Mouse (Mus musculus) heart, adult 18-20 months (tissue): Measurements from ENCODE around the gene Tgfbi. TPM values are rescaled to one million over a fixed set of nuclear protein-coding genes. Genes with fewer than 3 reads are reported as not detected.

ENCODE experiments used
- DNase-seq, 2 experiments: peaks; one replicate each; pipeline ENCODE4 v3.0.0; 2021 to 2022; ENCODE audit warnings: mixed read lengths in 1 of 2
- total RNA-seq, 2 experiments: library from RNA; stranded (reverse); gene quantifications; 2 replicates each; pipeline ENCODE4 v1.2.3; 2021

The Tgfbi gene
- total RNA-seq, 2 experiments from 2014 or later = 19.5 to 22.9 TPM

GRCm38 (mm10) chr13:56597831-56598612, 11.3 kb upstream of the Tgfbi start:
- DNase-seq = peak; percentile 74 to 81

DNA sequence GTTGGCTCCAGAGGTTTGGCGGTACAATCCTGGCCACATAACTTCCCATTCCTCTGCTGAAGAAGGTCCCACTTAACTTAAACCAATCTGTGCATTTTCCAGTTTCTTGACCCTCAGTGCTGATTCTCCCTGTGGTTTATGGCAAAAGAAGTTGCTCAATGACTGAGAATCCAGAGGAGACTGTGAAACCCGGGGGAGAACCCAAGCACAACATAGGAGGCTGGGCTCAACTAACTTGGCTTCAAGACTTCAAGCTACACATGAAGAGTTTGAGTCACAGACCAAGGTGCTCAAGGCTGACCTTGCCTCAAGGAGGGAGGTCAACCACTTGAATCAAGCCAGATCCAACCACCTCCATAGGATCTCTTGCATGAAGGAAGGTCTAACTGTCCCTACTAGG, 9.8 kb upstream of the Tgfbi start:
- DNase-seq = no peak

- DNase-seq = peak; percentile 88 to 89
Measured at GRCm38 (mm10) chr13:56600216-56600890, 9.0 kb upstream of the Tgfbi start.

- peak; percentile 58 to 69 for DNase-seq
Measured at GRCm38 (mm10) chr13:56601199-56601598, 8.1 kb upstream of the Tgfbi start.

DNA sequence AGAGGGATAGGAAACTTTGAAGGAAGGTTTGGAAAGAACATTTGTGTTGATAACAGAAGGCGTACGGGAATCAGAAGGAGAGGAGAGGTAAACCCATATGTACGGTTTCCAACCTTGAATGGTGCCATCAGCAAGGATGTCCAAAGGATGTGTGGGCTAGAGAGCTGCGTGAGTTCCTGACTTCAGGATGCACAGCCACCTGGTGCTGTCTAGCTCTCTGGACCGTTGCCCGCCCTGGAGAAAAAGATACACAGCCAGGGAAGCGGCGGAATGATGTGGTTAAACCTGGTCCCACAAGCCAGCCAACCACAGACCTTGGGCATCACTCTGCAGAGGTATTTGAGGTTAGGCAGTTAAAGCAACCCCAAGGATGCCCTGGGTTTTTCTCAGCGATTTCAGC, 3.8 kb upstream of the Tgfbi start:
- no peak for DNase-seq

DNA sequence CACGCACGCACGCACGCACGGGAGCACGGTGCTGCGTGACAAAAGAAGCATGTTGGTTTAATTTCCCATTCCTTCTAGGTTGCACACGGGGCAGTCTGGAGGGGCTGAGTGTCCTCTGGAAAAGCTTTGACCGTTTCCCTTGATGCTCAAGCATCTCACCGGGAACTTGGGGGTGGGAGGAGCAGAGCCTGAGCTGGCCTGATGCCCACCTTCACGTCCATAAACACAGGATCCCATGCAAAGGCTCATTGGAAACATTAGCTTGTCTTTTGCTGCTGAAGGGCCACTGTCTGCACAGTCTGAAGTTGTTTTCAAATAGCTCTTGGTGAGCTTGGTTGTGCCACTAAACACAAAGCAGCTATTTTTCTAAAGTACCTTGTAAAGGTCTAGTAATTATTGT, 2.6 kb upstream of the Tgfbi start:
- DNase-seq = no peak

DNA sequence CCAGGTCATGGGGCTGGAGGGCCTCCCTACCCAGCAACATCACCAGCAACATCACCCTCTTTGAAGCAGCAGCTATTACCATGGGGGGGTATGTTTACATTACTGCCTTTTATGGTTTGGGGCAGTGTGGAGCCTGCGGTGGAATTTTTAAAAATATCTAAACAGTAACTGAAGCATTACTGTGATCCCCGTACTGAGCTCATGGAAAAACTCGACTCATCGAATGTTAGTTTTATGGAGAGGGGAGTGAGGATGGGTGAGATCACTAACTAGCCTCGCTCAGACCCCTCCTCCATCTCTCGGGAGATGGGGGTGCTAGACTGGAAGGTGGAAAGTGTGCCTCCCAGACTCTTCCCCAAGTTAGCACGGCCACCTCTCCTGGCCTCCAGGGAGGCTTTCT, 2.1 kb upstream of the Tgfbi start:
- DNase-seq = no peak

GRCm38 (mm10) chr13:56607846-56608245, 1.5 kb upstream of the Tgfbi start:
- DNase-seq = no peak

GRCm38 (mm10) chr13:56611129-56611528, 1.8 kb downstream of the Tgfbi start:
- no peak for DNase-seq

DNA sequence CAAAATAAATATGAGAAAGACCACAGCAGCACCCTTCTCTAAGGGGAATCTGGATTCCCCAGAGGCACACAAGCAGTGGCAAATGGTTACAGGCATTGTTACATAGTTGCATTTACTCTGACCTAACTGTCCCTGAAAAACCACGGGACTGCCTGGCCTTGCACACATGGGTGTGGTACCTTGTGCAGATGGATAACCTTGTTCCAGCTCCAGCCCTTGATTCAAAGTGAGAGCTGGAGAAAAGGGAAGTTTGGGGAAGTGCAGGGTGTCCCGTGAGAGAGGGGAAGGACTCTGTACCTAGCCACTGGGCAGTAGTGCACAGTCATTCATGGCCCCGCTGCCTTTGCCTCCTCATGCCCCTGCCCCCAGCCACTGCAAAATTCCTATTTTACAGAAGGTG, 2.4 kb downstream of the Tgfbi start:
- peak in 1 of 2 experiments; percentile 69 for DNase-seq

- peak; percentile 46 to 47 for DNase-seq
Measured at GRCm38 (mm10) chr13:56612331-56612730, 3.0 kb downstream of the Tgfbi start.

GRCm38 (mm10) chr13:56613366-56613998, 4.2 kb downstream of the Tgfbi start:
- DNase-seq = peak; percentile 66 to 86

DNA sequence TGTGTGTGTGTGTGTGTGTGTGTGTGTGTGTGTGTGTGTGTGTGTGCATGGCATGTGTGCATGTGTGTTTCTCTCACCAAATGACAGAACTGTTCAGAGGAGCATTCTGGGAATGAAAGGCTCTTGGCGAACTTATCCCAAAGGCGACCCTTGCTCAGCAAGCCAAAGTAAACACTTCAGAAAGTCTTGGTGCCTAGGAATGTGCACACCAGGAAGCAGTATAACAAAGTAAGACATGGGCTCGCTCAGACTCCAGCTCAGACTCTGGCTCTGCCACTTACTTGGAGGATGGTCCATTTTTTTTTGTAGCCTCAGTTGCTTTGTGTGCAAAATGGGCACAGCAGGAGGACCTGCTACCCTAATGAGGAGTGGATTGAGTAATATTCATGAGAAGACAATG, 5.4 kb downstream of the Tgfbi start:
- DNase-seq = no peak

DNA sequence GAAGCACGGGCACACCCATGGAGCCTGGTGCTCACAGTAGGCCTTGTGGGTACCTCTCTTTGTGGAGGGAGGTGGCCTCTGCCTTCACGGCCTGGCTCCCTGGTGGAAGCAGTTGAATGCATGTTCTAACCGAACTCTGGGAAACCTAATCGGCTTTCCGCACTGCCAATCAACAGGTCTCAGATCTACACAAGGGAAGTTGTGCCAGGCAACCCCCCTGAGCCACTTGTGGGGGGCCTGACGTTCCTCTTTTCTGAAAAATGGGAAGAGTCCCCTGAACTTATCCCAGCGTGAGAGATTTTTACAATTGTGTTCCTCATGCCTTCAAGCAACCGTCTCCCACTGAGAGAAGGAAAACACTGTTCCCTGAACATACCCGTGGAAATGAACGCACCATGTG, 5.9 kb downstream of the Tgfbi start:
- peak in 1 of 2 experiments; percentile 48 for DNase-seq

GRCm38 (mm10) chr13:56615864-56616263, 6.5 kb downstream of the Tgfbi start:
- DNase-seq = peak in 1 of 2 experiments; percentile 24

- peak in 1 of 2 experiments; percentile 48 for DNase-seq
Measured at GRCm38 (mm10) chr13:56616386-56616785, 7.1 kb downstream of the Tgfbi start.

DNA sequence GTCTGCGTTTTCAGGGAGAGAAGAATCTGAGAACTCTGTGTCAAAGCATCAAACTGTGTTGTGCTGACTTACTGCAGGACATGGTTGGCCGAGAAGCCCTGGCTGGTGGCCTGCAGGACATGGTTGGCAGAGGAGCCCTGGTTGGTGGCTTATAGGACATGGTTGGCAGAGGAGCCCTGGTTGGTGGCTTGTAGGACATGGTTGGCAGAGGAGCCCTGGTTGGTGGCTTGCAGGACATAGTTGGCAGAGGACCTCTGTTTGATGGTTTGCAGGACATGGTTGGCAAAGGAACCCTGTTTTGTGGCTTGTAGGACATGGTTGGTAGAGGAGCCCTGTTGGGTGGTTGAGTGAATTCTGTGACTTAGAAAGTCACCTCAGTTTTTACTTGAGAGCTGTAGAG, 7.9 kb downstream of the Tgfbi start:
- DNase-seq = peak; percentile 49 to 78

DNA sequence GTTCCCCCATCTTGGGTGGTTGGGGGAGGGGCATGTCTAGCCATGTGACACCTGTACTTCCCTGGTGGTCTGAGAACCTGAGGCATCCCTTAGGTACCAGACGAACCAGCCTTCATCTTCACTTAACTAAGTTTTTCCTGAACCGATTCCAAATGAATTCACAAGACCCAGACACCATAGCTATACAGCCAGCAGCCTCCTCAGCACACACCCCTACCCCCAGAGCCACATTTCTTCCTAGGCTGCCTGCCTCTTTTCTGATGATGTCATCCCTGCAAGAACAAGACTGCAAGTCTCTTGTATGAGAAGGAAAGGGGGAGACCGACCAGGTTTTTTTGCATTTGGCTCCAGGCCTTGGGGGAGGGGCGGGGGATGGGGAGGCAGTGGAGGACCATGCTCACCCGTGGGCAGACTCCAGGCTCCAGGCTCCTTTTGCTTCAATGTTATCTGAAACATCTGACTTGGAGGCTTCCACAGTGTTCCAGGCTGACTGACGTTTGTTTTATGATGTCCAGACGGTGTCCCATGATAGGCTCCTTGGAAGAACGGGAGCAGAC, 13.0 kb downstream of the Tgfbi start:
- DNase-seq = no peak

GRCm38 (mm10) chr13:56626524-56626923, 17.2 kb downstream of the Tgfbi start:
- peak in 1 of 2 experiments; percentile 65 for DNase-seq

GRCm38 (mm10) chr13:56630081-56630480, 20.8 kb downstream of the Tgfbi start:
- no peak for DNase-seq

GRCm38 (mm10) chr13:56630552-56630951, 21.2 kb downstream of the Tgfbi start:
- peak in 1 of 2 experiments; percentile 31 for DNase-seq

GRCm38 (mm10) chr13:56631332-56631731, 22.0 kb downstream of the Tgfbi start:
- peak; percentile 42 to 72 for DNase-seq

DNA sequence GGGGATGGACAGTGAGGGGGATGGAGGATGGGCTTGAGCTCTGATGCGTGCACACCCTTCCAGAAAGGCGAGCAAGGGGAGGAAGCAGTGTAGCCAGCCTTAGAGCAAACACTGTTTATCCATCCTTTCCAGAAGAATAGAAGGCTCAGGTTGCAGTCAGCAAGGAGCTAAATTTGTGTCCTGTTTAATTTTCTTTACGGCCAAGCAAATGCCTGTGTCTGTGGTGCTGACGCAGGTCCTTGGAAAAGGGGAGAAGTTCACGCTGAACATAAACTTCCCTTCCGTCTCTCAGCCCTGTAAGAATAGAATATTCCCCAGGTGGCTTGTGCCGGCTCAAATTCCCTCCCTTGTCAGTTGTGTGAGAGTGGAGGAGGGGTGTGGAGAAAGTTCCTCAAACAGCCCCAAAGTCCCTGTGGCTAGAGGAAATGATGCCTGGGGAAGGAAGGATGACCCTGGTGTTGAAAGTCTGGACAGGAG, 24.9 kb downstream of the Tgfbi start:
- DNase-seq = peak in 1 of 2 experiments; percentile 46
